ENCODE assay signal across 18 mouse cellular contexts in genomic region chr4:149689822-149690700, GRCm38 (mm10). TPM values are rescaled to one million over a fixed set of nuclear protein-coding genes. Genes with fewer than 3 reads are reported as not detected.
DNase-seq lines count a peak whose midpoint lies in the region; ATAC-seq and TF ChIP-seq lines count a peak whose summit lies in the region.
"Had no signal": no experiment of that assay in that cellular context is flagged by ENCODE, and none has a peak within 500 bp of the region (broad histone marks: within the 10 kb centered on the region; RNA-seq: fewer than 3 reads in every experiment).

No protein-coding gene starts in this region.

- dilution Hi-C loops in CH12.LX (cut with MboI; ENCODE audit: extremely low pct_ligation_motif_present, extremely low pct_unique_long_range_greater_than_20kb, low sequenced_read_pairs), result no loop called here

- no peaks in the 10 kb centered on the region for H3K27me3 ChIP-seq in heart, adult 2 months (ENCODE audit: control insufficient read depth, insufficient read depth, low read length)
- H3K27me3 ChIP-seq in lung, embryonic 14.5 days (ENCODE audit: insufficient read depth, low read length), result no peaks in the 10 kb centered on the region
- no peaks in the 10 kb centered on the region for H3K27me3 ChIP-seq in CH12.LX (replicated peaks)
- no peaks in the 10 kb centered on the region for H3K27me3 ChIP-seq in liver, embryonic 14.5 days (ENCODE audit: control insufficient read depth, insufficient read depth, low read length)
- no peaks in the 10 kb centered on the region for H3K27me3 ChIP-seq in forebrain, embryonic 16.5 days (replicated peaks; ENCODE audit: control insufficient read depth, insufficient read depth, low read length)
- H3K27me3 ChIP-seq: embryonic facial prominence, embryonic 13.5 days; hindbrain, embryonic 15.5 days; limb, embryonic 15.5 days had no signal

- no peak overlapping the region for H3K4me2 ChIP-seq in lung, embryonic 14.5 days
- H3K4me2 ChIP-seq in CH12.LX (ENCODE audit: insufficient read depth, low read depth, poor library complexity, severe bottlenecking), result peak overlapping the region; percentile 74
- no peak overlapping the region for H3K4me2 ChIP-seq in liver, embryonic 14.5 days (ENCODE audit: low read depth)
- H3K4me2 ChIP-seq in forebrain, embryonic 16.5 days (ENCODE audit: low read length), result no peak overlapping the region
- H3K4me2 ChIP-seq: embryonic facial prominence, embryonic 13.5 days; hindbrain, embryonic 15.5 days; limb, embryonic 15.5 days had no signal

- TF ChIP-seq POLR2A in heart, adult 2 months (IDR thresholded peaks at IDR 0.05; ENCODE audit: insufficient read depth, low read depth, low read length), result no peak
- no peak for TF ChIP-seq POLR2A in lung, adult 2 months (IDR thresholded peaks at IDR 0.05; ENCODE audit: borderline replicate concordance, extremely low read depth, low read depth, low read length)
- 0 out of 2 replicates have a peak, but pooled peaks have one; percentile 15 for TF ChIP-seq POLR2A in CH12.LX (IDR thresholded peaks at IDR 0.05; ENCODE audit: low read depth, low read length)

- TF ChIP-seq RAD21 in CH12.LX (IDR thresholded peaks at IDR 0.05; ENCODE audit: low read depth, low read length), result no peak

- WGBS in heart, adult 2 months, result 82% methylated on average over 12 of the region's 12 CpGs
- WGBS in lung, embryonic 14.5 days, result 57% methylated on average over 12 of the region's 12 CpGs
- 56% methylated on average over 12 of the region's 12 CpGs for WGBS in lung, adult 2 months
- 59% methylated on average over 12 of the region's 12 CpGs for WGBS in liver, embryonic 14.5 days (ENCODE audit: insufficient replicate concordance)
- 83% methylated on average over 12 of the region's 12 CpGs for WGBS in forebrain, embryonic 16.5 days

- H3K79me2 ChIP-seq in heart, adult 2 months (replicated peaks; ENCODE audit: control insufficient read depth, insufficient read depth, low read length), result no peaks in the 10 kb centered on the region
- peaks cover 87% of the 10 kb centered on the region for H3K79me2 ChIP-seq in CH12.LX (replicated peaks; ENCODE audit: control insufficient read depth, extremely low read depth, insufficient read depth, poor library complexity, severe bottlenecking)

- no peaks in the 10 kb centered on the region for H3K36me3 ChIP-seq in heart, adult 2 months (ENCODE audit: control insufficient read depth, insufficient read depth, low read length)
- H3K36me3 ChIP-seq in lung, embryonic 14.5 days (ENCODE audit: insufficient read depth), result no peaks in the 10 kb centered on the region
- peaks cover 32 to 70% of the 10 kb centered on the region in 2 experiments for H3K36me3 ChIP-seq in CH12.LX (replicated peaks in 1 of 2; ENCODE audit: control insufficient read depth in 1 of 2, insufficient read depth in 1 of 2, low read length in 1 of 2)
- no peaks in the 10 kb centered on the region for H3K36me3 ChIP-seq in liver, embryonic 14.5 days (replicated peaks; ENCODE audit: control insufficient read depth, insufficient read depth, low read depth)
- no peaks in the 10 kb centered on the region for H3K36me3 ChIP-seq in forebrain, embryonic 16.5 days (ENCODE audit: control insufficient read depth, insufficient read depth)
- H3K36me3 ChIP-seq: embryonic facial prominence, embryonic 13.5 days; hindbrain, embryonic 15.5 days; limb, embryonic 15.5 days had no signal

- intact Hi-C loops in heart, adult 2 months (cut with DNase I), result no loop called here

- no peak overlapping the region for H3K27ac ChIP-seq in heart, adult 2 months
- 0 out of 2 replicates have a peak overlapping the region, but pooled peaks have one; percentile 50 for H3K27ac ChIP-seq in lung, embryonic 14.5 days (ENCODE audit: low read depth)
- H3K27ac ChIP-seq in CH12.LX (ENCODE audit: insufficient read depth, low read depth), result peak overlapping the region; percentile 87
- H3K27ac ChIP-seq in liver, embryonic 14.5 days, result no peak overlapping the region
- no peak overlapping the region for H3K27ac ChIP-seq in forebrain, embryonic 16.5 days (ENCODE audit: low read length)
- H3K27ac ChIP-seq: hindbrain, embryonic 15.5 days had no signal

- H3K9me3 ChIP-seq in lung, embryonic 14.5 days (ENCODE audit: low read depth, low read length), result no peaks in the 10 kb centered on the region
- no peaks in the 10 kb centered on the region for H3K9me3 ChIP-seq in CH12.LX (replicated peaks; ENCODE audit: low read length)
- H3K9me3 ChIP-seq in liver, embryonic 14.5 days (ENCODE audit: control insufficient read depth, low read length), result no peaks in the 10 kb centered on the region
- no peaks in the 10 kb centered on the region for H3K9me3 ChIP-seq in forebrain, embryonic 16.5 days (ENCODE audit: control insufficient read depth, low read length)
- H3K9me3 ChIP-seq: embryonic facial prominence, embryonic 13.5 days; hindbrain, embryonic 15.5 days; limb, embryonic 15.5 days had no signal

- ATAC-seq in lung, embryonic 14.5 days (ENCODE audit: insufficient read depth), result no peak
- 0 out of 2 replicates have a peak, but pooled peaks have one; percentile 13 for ATAC-seq in liver, embryonic 14.5 days (ENCODE audit: insufficient read depth)
- ATAC-seq in forebrain, embryonic 16.5 days, result no peak

- TF ChIP-seq CTCF in heart, adult 2 months (IDR thresholded peaks at IDR 0.05), result no peak
- TF ChIP-seq CTCF in lung, embryonic 14.5 days (IDR thresholded peaks at IDR 0.05; ENCODE audit: low read depth), result no peak
- no peak for TF ChIP-seq CTCF in lung, adult 2 months (IDR thresholded peaks at IDR 0.05; ENCODE audit: insufficient read depth, low read length)
- TF ChIP-seq CTCF in CH12.LX (conservative IDR thresholded peaks at IDR 0.05 in 1 of 2, IDR thresholded peaks at IDR 0.05 in 1 of 2; ENCODE audit: low read depth in 2 of 2, low read length in 2 of 2), result no peak
- no peak for TF ChIP-seq CTCF in liver, embryonic 14.5 days (IDR thresholded peaks at IDR 0.05; ENCODE audit: low read depth)

- 0 out of 2 replicates have a peak, but pooled peaks cover 1% of the 10 kb centered on the region for H3K4me1 ChIP-seq in heart, adult 2 months (ENCODE audit: control insufficient read depth, insufficient read depth, low read length)
- peaks cover 8% of the 10 kb centered on the region; the same call in 1 of the 2 replicates for H3K4me1 ChIP-seq in lung, embryonic 14.5 days (ENCODE audit: insufficient read depth)
- no peaks in the 10 kb centered on the region for H3K4me1 ChIP-seq in lung, adult 2 months (ENCODE audit: control insufficient read depth, insufficient read depth, low read length)
- peaks cover 38 to 93% of the 10 kb centered on the region in 2 experiments for H3K4me1 ChIP-seq in CH12.LX (ENCODE audit: control insufficient read depth in 1 of 2, insufficient read depth in 2 of 2)
- H3K4me1 ChIP-seq in liver, embryonic 14.5 days (replicated peaks; ENCODE audit: control insufficient read depth in 2 of 2, insufficient read depth in 2 of 2, low read length in 1 of 2), result peaks cover 13 to 19% of the 10 kb centered on the region in 2 experiments
- no peaks in the 10 kb centered on the region for H3K4me1 ChIP-seq in forebrain, embryonic 16.5 days (replicated peaks; ENCODE audit: control insufficient read depth, insufficient read depth, low read length)
- H3K4me1 ChIP-seq: hindbrain, embryonic 15.5 days had no signal

- H3K9ac ChIP-seq in heart, adult 2 months (ENCODE audit: low read depth, low read length), result no peak overlapping the region
- H3K9ac ChIP-seq in lung, embryonic 14.5 days, result no peak overlapping the region
- H3K9ac ChIP-seq in CH12.LX (ENCODE audit: insufficient read depth, low read depth), result peak overlapping the region; percentile 36; the same call in 1 of the 2 replicates
- no peak overlapping the region for H3K9ac ChIP-seq in liver, embryonic 14.5 days (replicated peaks)
- no peak overlapping the region for H3K9ac ChIP-seq in forebrain, embryonic 16.5 days (replicated peaks; ENCODE audit: low read depth, low read length)
- H3K9ac ChIP-seq: embryonic facial prominence, embryonic 13.5 days; hindbrain, embryonic 15.5 days; limb, embryonic 15.5 days had no signal

- in situ Hi-C loops in CH12.LX (cut with MboI; ENCODE audit: low pct_ligation_motif_present, low pct_unique_long_range_greater_than_20kb, low sequenced_read_pairs), result no loop called here

- TF ChIP-seq EP300 in heart, adult 2 months (IDR thresholded peaks at IDR 0.05; ENCODE audit: insufficient read depth, low read depth, low read length), result no peak
- TF ChIP-seq EP300 in CH12.LX (IDR thresholded peaks at IDR 0.05; ENCODE audit: low read length), result peak; percentile 77
- TF ChIP-seq EP300 in liver, embryonic 14.5 days (IDR thresholded peaks at IDR 0.05; ENCODE audit: low read depth), result no peak

- H3K4me3 ChIP-seq in heart, adult 2 months, result no peak overlapping the region
- no peak overlapping the region for H3K4me3 ChIP-seq in lung, embryonic 14.5 days (ENCODE audit: low read depth, low read length)
- no peak overlapping the region for H3K4me3 ChIP-seq in lung, adult 2 months (replicated peaks; ENCODE audit: extremely low read depth, low read depth, low read length)
- H3K4me3 ChIP-seq in CH12.LX (replicated peaks in 1 of 3; ENCODE audit: low read depth in 2 of 3, low read length in 2 of 3, poor library complexity in 1 of 3), result no peak overlapping the region
- H3K4me3 ChIP-seq in liver, embryonic 14.5 days (ENCODE audit: insufficient read depth in 1 of 2, low read depth in 2 of 2, low read length in 2 of 2), result no peak overlapping the region
- H3K4me3 ChIP-seq in forebrain, embryonic 16.5 days (replicated peaks; ENCODE audit: low read length), result no peak overlapping the region
- H3K4me3 ChIP-seq: embryonic facial prominence, embryonic 13.5 days; hindbrain, embryonic 15.5 days; limb, embryonic 15.5 days had no signal

- peak; percentile 86 for DNase-seq in heart, adult 11 months
- DNase-seq in heart, adult 2 months, result no peak
- DNase-seq in lung, embryonic 14.5 days, result peak; percentile 16
- DNase-seq in lung, adult 2 months, result no peak
- DNase-seq in CH12.LX (ENCODE audit: extremely low read depth) (peak; percentile 67), MN1 (ENCODE audit: low spot score) (no peak)
- no peak for DNase-seq in liver, embryonic 14.5 days (ENCODE audit: low read depth in 3 of 3, low spot score in 3 of 3)
- DNase-seq: cerebellum, adult 9-10 months; gastrocnemius, postnatal 10 days; heart, postnatal 36 days; kidney, adult 11 months; kidney, postnatal 25 days; lung, postnatal 4 days; midbrain, embryonic 14.5 days had no signal

RNA-seq across cellular contexts. Expression of gene Pik3cd, which starts 12.3 kb away (rescaled TPM):
- total RNA-seq in heart, adult 2 months (2021), result 1 to 10 TPM; 3.4 to 4.2 TPM
- polyA plus RNA-seq in heart, adult 2 months (2012; rRNA removed), result 3.6 and 4.7 TPM in 2 replicates
- polyA plus RNA-seq in lung, embryonic 14.5 days (2014; fragmentation: Nextera tagmentation; extraction: Ambion mirVana), result 4.9 and 5.5 TPM in 2 replicates
- polyA plus RNA-seq in lung, adult 2 months (2012; rRNA removed), result 14.6 and 19.3 TPM in 2 replicates
- total RNA-seq in CH12.LX (2012; rRNA removed), result 84.0 and 95.0 TPM in 2 replicates
- total RNA-seq in CH12.LX (2014; rRNA removed), result 57.0 and 60.3 TPM in 2 replicates
- polyA plus RNA-seq in CH12.LX (2012; ENCODE audit: insufficient read length, low read depth), result 62.4 and 72.1 TPM in 2 replicates
- 3.9 and 4.0 TPM in 2 replicates for polyA plus RNA-seq in liver, embryonic 14.5 days (2012; rRNA removed)
- 4.3 and 5.7 TPM in 2 replicates for polyA plus RNA-seq in liver, embryonic 14.5 days (2014; fragmentation: Nextera tagmentation; extraction: Ambion mirVana)
- 19.5 and 21.0 TPM in 2 replicates for polyA plus RNA-seq in forebrain, embryonic 16.5 days (2015; fragmentation: Nextera tagmentation; extraction: Ambion mirVana)

RNA-seq across cellular contexts. Expression of gene Tmem201, which starts 47.8 kb away (rescaled TPM):
- 10 to 100 TPM; 85.9 to 93.3 TPM for total RNA-seq in heart, adult 2 months (2021)
- polyA plus RNA-seq in heart, adult 2 months (2012; rRNA removed), result 106 and 107 TPM in 2 replicates
- polyA plus RNA-seq in lung, embryonic 14.5 days (2014; fragmentation: Nextera tagmentation; extraction: Ambion mirVana), result 24.7 and 30.3 TPM in 2 replicates
- polyA plus RNA-seq in lung, adult 2 months (2012; rRNA removed), result 34.0 TPM in 2 replicates
- total RNA-seq in CH12.LX (2012; rRNA removed) (16.2 and 18.0 TPM in 2 replicates), CH12.LX (2014; rRNA removed) (6.4 and 6.5 TPM in 2 replicates)
- polyA plus RNA-seq in CH12.LX (2012; ENCODE audit: insufficient read length, low read depth), result 23.7 and 29.2 TPM in 2 replicates
- 7.2 and 8.6 TPM in 2 replicates for polyA plus RNA-seq in liver, embryonic 14.5 days (2012; rRNA removed)
- polyA plus RNA-seq in liver, embryonic 14.5 days (2014; fragmentation: Nextera tagmentation; extraction: Ambion mirVana), result 3.5 and 4.1 TPM in 2 replicates
- 37.3 and 43.5 TPM in 2 replicates for polyA plus RNA-seq in forebrain, embryonic 16.5 days (2015; fragmentation: Nextera tagmentation; extraction: Ambion mirVana)

Comparison
In these comparisons a context has a peak if more than half of its experiments do, and no peak if none do; other contexts are left out.
1. DNase-seq: peak in heart, adult 11 months (single experiment), lung, embryonic 14.5 days (single experiment) and CH12.LX (single experiment); none in heart, adult 2 months (0 of 2), lung, adult 2 months (single experiment), liver, embryonic 14.5 days (0 of 3) and MN1 (single experiment).
2. H3K27ac ChIP-seq: peak in lung, embryonic 14.5 days (single experiment) and CH12.LX (single experiment); none in heart, adult 2 months (single experiment), liver, embryonic 14.5 days (single experiment) and forebrain, embryonic 16.5 days (single experiment).